Mouse (Mus musculus) stomach, postnatal 0 days (tissue): Measurements from ENCODE around the gene Gabbr1. TPM values are rescaled to one million over a fixed set of nuclear protein-coding genes. Genes with fewer than 3 reads are reported as not detected.
A peak's percentile ranks its signal among the peaks of the same experiment; 100 is the strongest.

Experiments used
- ATAC-seq: fragments of 200-750 bp; cut with Nextera tagmentation; 2 replicates; pipeline ENCODE4 v1.8.0; 2017; ENCODE audit not compliant: low FRiP score, low TSS enrichment
- DNase-seq: peaks from one replicate; pipeline ENCODE4 v3.0.0-alpha.2; 2016; ENCODE audit warnings: low spot score
- H3K27ac ChIP-seq: fragments of 300-500 bp; sonication (generic); replicated peaks from 2 replicates; pipeline ENCODE4 v1.5.1; 2014; ENCODE audit warnings: mild to moderate bottlenecking, control low read depth
- H3K27me3 ChIP-seq: fragments of 300-500 bp; sonication (generic); 2 replicates; pipeline ENCODE4 v1.6.1; 2014; ENCODE audit warnings: low read length; ENCODE audit not compliant: control insufficient read depth, insufficient read depth
- H3K36me3 ChIP-seq: fragments of 300-500 bp; sonication (generic); 2 replicates; pipeline ENCODE4 v1.6.1; 2014; ENCODE audit warnings: low read length, mixed read lengths; ENCODE audit not compliant: control insufficient read depth, insufficient read depth
- H3K4me1 ChIP-seq: fragments of 300-500 bp; sonication (generic); replicated peaks from 2 replicates; pipeline ENCODE4 v1.6.1; 2014; ENCODE audit warnings: antibody characterized with exemption; ENCODE audit not compliant: control insufficient read depth, insufficient read depth
- H3K4me2 ChIP-seq: fragments of 300-500 bp; sonication (generic); replicated peaks from 2 replicates; pipeline ENCODE4 v1.6.1; 2014; ENCODE audit warnings: low read depth, mild to moderate bottlenecking, control low read depth, moderate library complexity
- H3K4me3 ChIP-seq: fragments of 300-500 bp; sonication (generic); 2 replicates; pipeline ENCODE4 v1.5.1; 2014; ENCODE audit warnings: low read depth, low read length, control low read depth
- H3K9ac ChIP-seq: fragments of 300-500 bp; sonication (generic); 2 replicates; pipeline ENCODE4 v1.6.1; 2014; ENCODE audit warnings: mild to moderate bottlenecking, low read length, control low read depth, mixed read lengths
- H3K9me3 ChIP-seq: fragments of 300-500 bp; sonication (generic); 2 replicates; pipeline ENCODE4 v1.6.1; 2016; ENCODE audit warnings: low read length; ENCODE audit not compliant: control insufficient read depth
- CTCF ChIP-seq: IDR thresholded peaks from 2 replicates; pipeline ENCODE4 v1.5.1; 2016; ENCODE audit warnings: antibody characterized with exemption, low read depth, mild to moderate bottlenecking, moderate library complexity
- EP300 ChIP-seq: optimal IDR thresholded peaks from 2 replicates; pipeline ENCODE3; 2016; ENCODE audit warnings: antibody characterized with exemption
- WGBS: fragments of 180-500 bp; shearing (Covaris S2); extraction: QIAGEN DNeasy Blood & Tissue Kit; methylation state at CpG from one replicate; pipeline ENCODE4 v1.1.7; 2014; 5-methylcytosine and 5-hydroxymethylcytosine counted together
- polyA plus RNA-seq: library from polyadenylated mRNA; unstranded; fragments of >200 nt; fragmentation: Nextera tagmentation; extraction: Ambion mirVana; gene quantifications from 2 replicates; pipeline ENCODE4 v1.2.1, GENCODE M21; 2015

Gene Gabbr1
- polyA plus RNA-seq, 1 experiment from 2014 or later = 3.8 TPM

DNA sequence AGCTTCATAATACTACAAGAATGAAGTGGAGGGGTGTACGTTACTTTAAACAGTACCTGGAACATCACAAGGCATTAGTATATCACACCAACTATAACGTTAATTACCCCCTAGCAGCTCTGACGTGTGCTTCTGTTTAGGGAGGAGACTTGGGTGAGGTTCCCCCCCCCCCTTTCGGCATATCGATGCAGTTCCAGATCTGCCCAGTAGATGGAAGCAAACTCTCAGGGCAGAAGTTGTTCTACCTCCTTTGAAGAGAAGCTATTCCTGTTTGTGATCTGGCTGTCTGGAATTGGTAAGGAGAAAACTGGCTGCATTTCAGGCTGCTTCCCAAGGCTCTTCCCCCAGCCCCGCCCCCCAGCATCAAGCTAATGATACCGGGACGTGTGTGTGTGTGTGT lies 37.6 kb downstream of the Gabbr1 start:
- Histone ChIP-seq H3K27me3 (no peaks in the 10 kb centered on the region), H3K9me3 (no peaks in the 10 kb centered on the region), H3K36me3 (no peaks in the 10 kb centered on the region), H3K4me1 (no peaks in the 10 kb centered on the region), H3K4me3 (no peak overlapping the region), H3K27ac (no peak overlapping the region), H3K9ac (no peak overlapping the region), H3K4me2 (no peak overlapping the region)
- DNase-seq (peak; percentile 85), ATAC-seq (peak; percentile 76)
- TF ChIP-seq CTCF (peak; percentile 96), EP300 (no peak)
- 2% methylated on average over 8 of the region's 8 CpGs for WGBS

DNA sequence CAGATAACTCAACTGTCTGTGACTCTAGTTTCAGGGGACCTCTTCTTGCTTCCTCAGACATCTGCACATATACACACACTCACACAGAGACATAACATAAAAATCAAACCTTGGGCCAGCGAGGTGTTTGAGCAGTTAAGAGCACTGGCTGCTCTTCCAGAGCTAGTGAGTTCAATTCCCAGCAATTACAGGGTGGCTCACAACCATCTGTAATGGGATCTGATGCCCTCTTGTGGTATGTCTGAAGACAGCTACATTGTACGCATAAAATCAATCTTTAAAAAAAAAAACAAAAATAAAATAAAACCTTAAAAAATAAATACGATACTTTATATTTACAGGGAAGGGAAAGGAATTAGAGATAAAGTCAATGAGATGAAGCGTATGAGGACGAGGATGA lies 38.9 kb downstream of the Gabbr1 start:
- no peaks in the 10 kb centered on the region for H3K27me3 ChIP-seq
- no peak overlapping the region for H3K27ac ChIP-seq
- no peaks in the 10 kb centered on the region for H3K4me1 ChIP-seq
- ATAC-seq = no peak
- H3K36me3 ChIP-seq = no peaks in the 10 kb centered on the region
- WGBS = 71% methylated on average over 5 of the region's 5 CpGs
- no peak overlapping the region for H3K9ac ChIP-seq
- H3K9me3 ChIP-seq = no peaks in the 10 kb centered on the region
- no peak overlapping the region for H3K4me2 ChIP-seq
- TF ChIP-seq CTCF (peak; percentile 61), EP300 (no peak)
- no peak overlapping the region for H3K4me3 ChIP-seq
- DNase-seq = no peak

DNA sequence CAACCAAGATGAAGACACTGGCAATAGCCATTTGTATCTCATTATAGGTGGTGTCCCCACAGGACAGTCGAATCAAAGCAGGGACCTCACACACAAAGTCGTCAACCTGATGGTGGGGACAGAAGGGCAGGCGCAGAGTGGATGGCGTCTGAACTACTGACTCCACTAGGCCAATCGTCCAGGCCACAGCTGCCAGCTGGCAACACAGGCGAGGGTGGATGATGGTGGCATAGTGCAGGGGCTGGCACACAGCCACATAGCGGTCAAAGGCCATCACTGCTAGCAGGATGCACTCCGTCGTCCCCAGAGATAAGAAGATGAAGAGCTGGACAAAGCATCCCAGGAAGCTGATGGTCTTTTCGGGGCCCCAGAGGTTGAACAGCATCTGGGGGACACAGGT lies 39.8 kb downstream of the Gabbr1 start:
- 68% methylated on average over 10 of the region's 10 CpGs for WGBS
- Histone ChIP-seq H3K4me2 (no peak overlapping the region), H3K36me3 (no peaks in the 10 kb centered on the region), H3K27ac (no peak overlapping the region), H3K27me3 (no peaks in the 10 kb centered on the region), H3K4me1 (no peaks in the 10 kb centered on the region), H3K4me3 (no peak overlapping the region), H3K9ac (no peak overlapping the region), H3K9me3 (no peaks in the 10 kb centered on the region)
- ATAC-seq = no peak
- TF ChIP-seq CTCF (no peak), EP300 (no peak)
- no peak for DNase-seq

DNA sequence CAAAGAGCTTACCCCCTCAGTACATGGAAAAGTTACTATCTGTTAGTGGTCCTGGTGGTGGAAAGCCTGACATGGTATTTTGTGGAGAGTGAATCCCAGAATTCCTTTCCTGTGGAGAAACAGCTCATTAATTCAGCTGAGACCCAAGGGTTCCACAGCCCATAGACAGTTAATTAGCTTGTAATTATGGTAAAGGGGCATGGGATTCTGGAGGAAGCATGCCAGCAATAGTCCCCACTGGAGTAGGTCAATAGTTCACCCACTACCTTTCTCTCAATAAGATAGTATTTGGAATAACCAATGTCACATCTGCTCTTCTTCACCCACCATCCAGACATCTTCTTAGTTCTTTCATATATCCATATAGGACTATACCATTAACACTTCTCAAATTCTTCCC lies 42.6 kb downstream of the Gabbr1 start, which contains the start of gene Olfr90:
Gene Olfr90 (minus strand): TSS at position 101 of the 400 bp plus-strand sequence.
- no peaks in the 10 kb centered on the region for H3K9me3 ChIP-seq
- no peak within 1 kb of the TSS for H3K9ac ChIP-seq
- no peaks in the 10 kb centered on the region for H3K4me1 ChIP-seq
- ATAC-seq = no peak
- no peak within 1 kb of the TSS for H3K27ac ChIP-seq
- no peak within 1 kb of the TSS for H3K4me3 ChIP-seq
- H3K4me2 ChIP-seq = no peak within 1 kb of the TSS
- DNase-seq = no peak
- no peak for TF ChIP-seq EP300
- no peak for TF ChIP-seq CTCF
- H3K36me3 ChIP-seq = no peaks in the 10 kb centered on the region
- H3K27me3 ChIP-seq = no peaks in the 10 kb centered on the region

GRCm38 (mm10) chr17:37092198-37092597 lies 46.4 kb downstream of the Gabbr1 start:
- no peak for DNase-seq

GRCm38 (mm10) chr17:37093289-37093688 lies 47.5 kb downstream of the Gabbr1 start:
- Histone ChIP-seq H3K27me3 (no peaks in the 10 kb centered on the region), H3K4me3 (no peak overlapping the region), H3K27ac (no peak overlapping the region), H3K9me3 (no peaks in the 10 kb centered on the region), H3K4me2 (no peak overlapping the region), H3K9ac (no peak overlapping the region), H3K4me1 (no peaks in the 10 kb centered on the region), H3K36me3 (no peaks in the 10 kb centered on the region)
- ATAC-seq = no peak
- DNase-seq = no peak
- 76% methylated on average over 5 of the region's 5 CpGs for WGBS
- TF ChIP-seq CTCF (no peak), EP300 (no peak)

More at GRCm38 (mm10) chr17:37092198-37092597, 46.4 kb downstream of the Gabbr1 start:
- Histone ChIP-seq H3K4me1 (no peaks in the 10 kb centered on the region), H3K4me3 (no peak overlapping the region), H3K4me2 (no peak overlapping the region), H3K36me3 (no peaks in the 10 kb centered on the region), H3K27ac (no peak overlapping the region), H3K9ac (no peak overlapping the region), H3K9me3 (no peaks in the 10 kb centered on the region), H3K27me3 (no peaks in the 10 kb centered on the region)
- TF ChIP-seq CTCF (no peak), EP300 (no peak)
- WGBS = 71% methylated on average over 1 of the region's 1 CpGs
- no peak for ATAC-seq
